Mouse (Mus musculus): Measurements from ENCODE around the gene Gm20716.
A peak's percentile ranks its signal among the peaks of the same experiment; 100 is the strongest.

Gm20716 gene

GRCm38 (mm10) chr2:168223326-168223725 lies 6.8 kb downstream of the Gm20716 start:
- DNase-seq: no peak

GRCm38 (mm10) chr2:168213788-168214397 lies 16.3 kb downstream of the Gm20716 start:
- no peak for DNase-seq

- DNase-seq: peak; percentile 17
Measured at GRCm38 (mm10) chr2:168207883-168208282, 22.3 kb downstream of the Gm20716 start.

- DNase-seq: peak; percentile 97
Measured at GRCm38 (mm10) chr2:168206725-168207644, 23.2 kb downstream of the Gm20716 start, which contains the start of gene Adnp. Gene Adnp (minus strand): TSS chr2:168207112.

GRCm38 (mm10) chr2:168205681-168206631 lies 24.2 kb downstream of the Gm20716 start:
- peak; percentile 28 for DNase-seq

GRCm38 (mm10) chr2:168205265-168205664 lies 24.9 kb downstream of the Gm20716 start:
- DNase-seq: peak; percentile 95

GRCm38 (mm10) chr2:168204476-168204999 lies 25.6 kb downstream of the Gm20716 start:
- DNase-seq: no peak

GRCm38 (mm10) chr2:168200014-168200691 lies 30.0 kb downstream of the Gm20716 start:
- no peak for DNase-seq

- DNase-seq: no peak
Measured at GRCm38 (mm10) chr2:168199476-168199875, 30.7 kb downstream of the Gm20716 start.

GRCm38 (mm10) chr2:168198421-168198820 lies 31.7 kb downstream of the Gm20716 start:
- no peak for DNase-seq

GRCm38 (mm10) chr2:168195721-168196120 lies 34.4 kb downstream of the Gm20716 start:
- no peak for DNase-seq

GRCm38 (mm10) chr2:168193685-168194084 lies 36.5 kb downstream of the Gm20716 start:
- no peak for DNase-seq

GRCm38 (mm10) chr2:168191856-168192255 lies 38.3 kb downstream of the Gm20716 start:
- DNase-seq: no peak

GRCm38 (mm10) chr2:168175946-168176345 lies 54.2 kb downstream of the Gm20716 start:
- DNase-seq: no peak

- peak; percentile 73 for DNase-seq
Measured at GRCm38 (mm10) chr2:168170167-168170685, 59.9 kb downstream of the Gm20716 start.

- no peak for DNase-seq
Measured at GRCm38 (mm10) chr2:168169800-168170113, 60.4 kb downstream of the Gm20716 start.

GRCm38 (mm10) chr2:168168892-168169799 lies 61.0 kb downstream of the Gm20716 start:
- no peak for DNase-seq

GRCm38 (mm10) chr2:168167781-168168180 lies 62.4 kb downstream of the Gm20716 start:
- DNase-seq: no peak

GRCm38 (mm10) chr2:168166750-168167460 lies 63.3 kb downstream of the Gm20716 start:
- DNase-seq: no peak

- no peak for DNase-seq
Measured at GRCm38 (mm10) chr2:168161978-168162377, 68.2 kb downstream of the Gm20716 start.

Data from layer of hippocampus, adult 9-11 months (tissue).